Mouse (Mus musculus) layer of hippocampus, postnatal 36 days (tissue): ENCODE measurements around the gene Klf5. TPM values are rescaled to one million over a fixed set of nuclear protein-coding genes. Genes with fewer than 3 reads are reported as not detected.

Experiments used
- DNase-seq, 2 experiments: peaks; one replicate each; pipeline ENCODE4 v3.0.0; 2022
- total RNA-seq, 2 experiments: library from RNA; stranded (reverse); gene quantifications; 2 replicates each; pipeline ENCODE4 v1.2.3; 2021

Gene Klf5
- total RNA-seq, 2 experiments from 2014 or later = 5.5 to 6.4 TPM

- no peak for DNase-seq
Observed at GRCm38 (mm10) chr14:99310358-99310757, 11.9 kb downstream of the Klf5 start.

GRCm38 (mm10) chr14:99313062-99313461 is 14.6 kb downstream of the Klf5 start:
- no peak for DNase-seq

- DNase-seq = no peak
Observed at GRCm38 (mm10) chr14:99316275-99316674, 17.8 kb downstream of the Klf5 start.

DNA sequence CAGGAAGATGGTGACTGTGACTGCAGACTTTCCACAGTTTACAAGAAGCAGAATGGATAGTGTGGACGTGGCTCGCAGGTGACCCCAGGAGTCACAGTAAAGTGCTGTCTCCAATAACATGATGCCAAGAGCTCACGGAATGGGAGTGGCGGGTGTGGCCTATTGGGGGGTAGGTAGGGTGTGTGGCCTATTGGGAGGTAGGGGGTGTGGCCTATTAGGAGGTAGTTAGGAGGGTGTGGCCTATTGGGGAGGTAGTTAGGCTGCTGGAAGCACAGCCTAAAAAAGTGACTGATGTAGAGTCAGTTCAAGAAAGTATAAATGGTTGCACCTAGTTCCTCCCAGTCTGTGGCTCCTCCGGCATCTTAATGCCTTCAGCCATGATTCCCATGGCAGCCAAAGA is 22.2 kb downstream of the Klf5 start:
- DNase-seq = no peak

DNA sequence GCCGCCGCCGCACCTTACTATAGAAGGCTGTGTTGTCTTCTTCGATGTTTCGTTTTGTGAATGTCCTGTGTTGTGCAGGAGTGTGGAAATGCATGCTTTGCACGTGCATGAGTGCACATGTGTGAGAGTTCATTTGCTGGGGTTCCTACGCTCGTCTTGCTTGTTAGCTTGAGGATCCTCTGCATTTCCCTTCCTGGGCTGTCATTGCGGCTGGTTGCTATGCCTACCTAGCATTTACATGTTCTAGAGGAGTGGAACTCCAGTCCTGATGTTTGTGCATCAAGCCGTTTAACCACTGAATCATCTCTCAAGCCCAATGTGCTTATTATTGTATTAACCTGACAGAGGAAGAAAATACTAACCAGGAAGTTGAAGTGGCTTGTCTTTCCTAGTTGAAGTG is 24.9 kb downstream of the Klf5 start:
- no peak for DNase-seq

GRCm38 (mm10) chr14:99324523-99324922 is 26.0 kb downstream of the Klf5 start:
- no peak for DNase-seq

- no peak for DNase-seq
Observed at GRCm38 (mm10) chr14:99325597-99326472, 27.3 kb downstream of the Klf5 start.

- no peak for DNase-seq
Observed at GRCm38 (mm10) chr14:99336598-99336997, 38.1 kb downstream of the Klf5 start.

GRCm38 (mm10) chr14:99339021-99339420 is 40.5 kb downstream of the Klf5 start:
- DNase-seq = no peak

- no peak for DNase-seq
Observed at GRCm38 (mm10) chr14:99339681-99340522, 41.4 kb downstream of the Klf5 start.

GRCm38 (mm10) chr14:99340703-99341102 is 42.2 kb downstream of the Klf5 start:
- DNase-seq = no peak

GRCm38 (mm10) chr14:99348175-99348764 is 49.8 kb downstream of the Klf5 start:
- no peak for DNase-seq

DNA sequence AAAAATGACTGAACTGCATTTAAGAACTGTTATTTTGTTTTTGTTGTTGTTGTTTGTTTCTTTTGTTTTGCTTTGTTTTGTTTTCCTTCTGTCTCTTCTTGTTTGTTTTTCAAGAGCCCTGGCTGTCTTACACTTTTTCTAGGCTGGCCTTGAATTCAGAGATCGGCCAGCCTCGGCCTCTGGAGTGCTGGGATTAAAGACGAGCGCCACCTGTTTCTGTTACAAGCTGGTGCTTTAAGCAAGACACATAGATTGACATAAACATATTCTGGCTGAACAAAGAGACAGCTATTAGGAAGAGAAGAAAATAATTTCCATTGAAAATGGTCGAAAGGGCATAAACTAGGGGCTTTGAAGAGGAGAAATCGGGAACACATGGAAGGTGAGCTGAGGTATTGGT is 51.1 kb downstream of the Klf5 start:
- no peak for DNase-seq

DNA sequence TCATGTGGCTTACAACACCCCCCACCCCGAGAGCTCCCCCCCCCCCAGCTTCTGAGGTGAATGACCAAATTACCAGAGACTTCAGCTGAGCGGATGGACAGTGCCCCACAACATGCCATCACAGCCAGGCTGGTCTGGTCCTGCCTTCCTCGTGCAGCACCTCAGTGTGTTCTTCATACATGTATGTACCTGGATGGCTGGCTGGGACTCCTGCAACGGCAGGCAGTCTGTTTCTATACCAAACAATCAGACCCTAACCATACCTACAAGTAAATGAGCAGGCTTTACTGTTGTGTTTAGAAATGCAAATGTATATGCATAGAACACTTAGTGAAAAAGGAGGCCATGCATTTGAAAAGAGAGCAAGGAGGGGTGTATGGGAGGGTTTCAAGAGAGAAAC is 54.5 kb downstream of the Klf5 start:
- DNase-seq = no peak

GRCm38 (mm10) chr14:99354046-99354445 is 55.6 kb downstream of the Klf5 start:
- DNase-seq = no peak

GRCm38 (mm10) chr14:99354761-99355609 is 56.5 kb downstream of the Klf5 start:
- no peak for DNase-seq

DNA sequence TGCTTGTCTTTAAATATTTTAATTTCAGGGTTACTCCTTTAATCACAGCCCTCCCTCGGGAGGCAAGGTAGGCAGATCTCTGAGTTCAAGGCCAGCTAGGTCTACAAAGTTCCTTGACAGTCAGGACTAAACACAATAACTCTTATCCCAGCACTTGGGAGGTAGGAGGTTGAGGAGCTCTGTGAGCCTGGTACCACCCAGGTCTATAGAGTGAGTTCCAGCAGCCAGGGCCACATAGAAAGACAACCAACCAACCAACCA is 57.0 kb downstream of the Klf5 start:
- no peak for DNase-seq

GRCm38 (mm10) chr14:99362956-99363355 is 64.5 kb downstream of the Klf5 start:
- no peak for DNase-seq

- DNase-seq = no peak
Observed at GRCm38 (mm10) chr14:99364007-99364784, 65.7 kb downstream of the Klf5 start.
